Mouse (Mus musculus) thymus, postnatal 14 days (tissue): ENCODE data around the gene Snx19.

Source experiments
- DNase-seq: peaks from one replicate; pipeline ENCODE4 v3.0.0; 2021

Gene Snx19

DNA sequence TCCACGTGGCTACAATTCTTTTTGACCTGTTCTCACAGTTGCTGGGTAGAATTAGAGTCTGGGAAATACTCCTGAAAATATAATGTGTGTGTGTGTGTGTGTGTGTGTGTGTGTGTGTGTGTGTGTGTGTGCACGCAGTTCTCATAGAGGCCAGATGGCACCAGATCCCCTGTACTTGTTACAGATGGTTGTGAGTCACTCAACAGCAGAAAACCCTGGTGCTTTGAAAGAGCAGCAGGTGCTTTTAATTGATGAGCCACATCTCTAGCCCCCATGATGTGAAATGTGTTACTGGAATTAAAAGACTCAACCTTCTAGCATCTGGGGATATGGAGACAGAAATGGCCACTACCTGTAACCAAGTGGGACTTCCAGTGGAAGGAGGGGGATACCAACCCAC, 58.3 kb downstream of the Snx19 start:
- DNase-seq: no peak

DNA sequence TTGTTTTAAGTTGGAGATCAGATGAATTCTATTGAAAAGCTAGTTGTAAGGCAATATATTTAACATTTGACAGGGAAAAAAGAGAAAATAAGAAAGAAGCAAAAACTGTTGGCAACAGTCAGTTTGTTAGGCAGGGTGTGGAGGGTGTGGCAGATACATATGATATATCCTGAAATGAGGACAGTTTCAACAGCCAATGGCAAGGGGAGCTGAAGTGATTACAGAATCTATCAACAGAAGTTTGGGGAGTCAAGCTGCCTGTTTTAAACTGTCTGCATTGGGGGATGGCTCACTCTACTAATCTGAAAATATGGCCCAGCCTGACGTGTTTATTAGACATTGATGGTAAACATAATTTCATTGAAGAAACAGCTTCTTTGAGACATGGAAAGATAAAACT, 61.5 kb downstream of the Snx19 start:
- DNase-seq: no peak

DNA sequence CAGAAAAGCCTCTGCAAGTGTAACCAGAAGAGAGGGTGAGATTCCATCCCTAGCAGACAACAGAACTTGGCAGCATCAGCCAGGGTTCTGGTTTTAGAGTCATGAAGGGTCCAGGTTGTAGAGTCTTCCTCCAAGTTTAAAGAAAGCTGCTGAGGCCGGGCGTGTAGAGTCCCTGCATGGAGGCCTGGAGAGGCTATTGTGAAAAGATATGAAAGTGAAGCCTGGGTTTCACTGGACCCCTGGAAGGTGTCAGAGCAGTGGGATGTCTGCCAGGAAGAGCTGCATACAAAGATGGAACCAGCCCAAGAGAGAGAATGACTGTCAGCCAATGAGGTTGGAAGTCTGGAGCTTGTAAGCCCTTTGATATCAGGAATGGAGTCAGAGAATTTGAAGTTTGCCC, 67.5 kb downstream of the Snx19 start:
- DNase-seq: no peak

DNA sequence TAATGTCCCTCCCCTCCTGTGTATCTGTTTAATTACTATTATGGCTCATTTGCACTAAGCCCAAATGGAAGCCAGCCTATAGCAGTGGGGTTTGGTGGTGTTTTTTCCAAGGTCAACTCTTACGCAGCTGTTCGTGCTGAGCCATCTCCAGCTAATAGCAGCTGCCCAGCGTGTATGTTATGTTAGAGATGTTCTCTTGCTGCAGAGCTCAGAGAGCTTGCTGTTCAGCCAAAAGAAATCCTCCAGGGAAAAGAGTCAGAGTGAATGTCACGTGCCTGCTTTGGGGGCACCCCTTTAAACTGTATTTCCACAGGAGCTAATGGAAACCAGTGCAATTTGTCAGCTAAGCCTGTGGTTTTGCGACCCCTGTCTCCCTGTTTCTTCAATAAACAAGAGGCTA, 82.1 kb downstream of the Snx19 start:
- no peak for DNase-seq

DNA sequence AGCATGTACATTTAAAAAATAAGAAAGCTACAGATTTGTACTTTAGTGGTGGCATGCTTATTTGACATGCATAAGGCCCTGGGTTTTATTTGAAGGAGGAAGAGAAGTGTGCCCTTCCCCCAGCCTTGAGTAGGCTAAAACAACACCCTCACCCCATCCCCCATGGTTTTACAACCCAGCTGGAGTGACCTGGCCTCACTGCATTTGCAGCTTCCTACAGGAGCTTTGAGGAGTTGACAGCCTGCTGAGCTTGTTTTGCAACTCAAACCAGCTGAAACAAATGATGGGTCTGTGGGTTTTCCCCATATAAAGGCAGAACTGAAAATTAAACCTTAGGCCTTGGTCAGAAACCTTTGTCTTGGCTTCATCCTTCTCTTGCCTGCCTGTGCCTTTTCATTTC, 89.0 kb downstream of the Snx19 start:
- DNase-seq: no peak
